Mouse (Mus musculus) retina, adult 2 months (tissue): ENCODE results near the gene Trpm4.

Experiments
- DNase-seq: peaks from one replicate; pipeline ENCODE4 v3.0.0-alpha.2; 2012; ENCODE audit warnings: low read depth, low spot score

Trpm4 gene

DNA sequence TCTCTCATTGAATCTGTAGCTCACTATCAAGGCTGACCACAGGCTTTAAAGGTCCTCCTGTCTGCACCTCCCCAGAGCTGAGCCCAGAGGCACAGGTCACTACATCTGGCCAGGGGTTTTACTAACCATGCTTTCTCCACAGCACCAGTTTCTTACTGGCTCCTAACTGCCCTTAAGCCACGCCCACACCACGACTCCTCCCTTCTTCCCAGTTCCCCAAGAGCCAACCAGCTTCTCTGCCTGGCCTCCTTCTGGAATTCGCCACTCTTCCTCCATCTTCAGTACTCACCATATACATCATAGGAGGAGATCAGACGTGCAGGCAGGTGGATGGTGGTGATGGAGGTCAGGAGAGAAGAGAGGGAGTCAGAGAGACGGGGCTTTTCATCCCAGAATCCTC, 19.5 kb upstream of the Trpm4 start:
- no peak for DNase-seq

DNA sequence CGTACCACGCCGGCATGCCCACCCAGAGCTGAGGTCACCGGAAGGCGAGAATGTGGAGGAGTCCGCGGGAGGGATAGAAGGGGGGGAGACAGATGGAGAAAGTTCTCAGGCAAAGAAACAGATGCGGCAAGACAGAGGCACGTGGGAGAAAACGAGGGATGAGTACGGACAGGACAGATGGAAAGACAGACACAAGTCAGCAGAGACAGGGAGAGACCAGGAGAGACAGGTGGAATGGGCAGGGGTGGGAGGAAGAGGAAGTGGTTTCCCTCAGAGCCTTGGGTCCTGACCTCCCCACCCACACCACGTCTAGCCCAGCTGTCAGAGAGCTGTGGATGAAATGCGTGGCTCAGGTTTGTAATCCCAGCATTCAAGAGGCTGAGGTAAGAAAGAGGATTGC, 13.3 kb upstream of the Trpm4 start:
- DNase-seq = no peak

GRCm38 (mm10) chr7:45343543-45343942, 10.0 kb upstream of the Trpm4 start:
- DNase-seq = no peak

- DNase-seq = no peak
Observed at GRCm38 (mm10) chr7:45342081-45342480, 8.5 kb upstream of the Trpm4 start.

GRCm38 (mm10) chr7:45341303-45341702, 7.7 kb upstream of the Trpm4 start:
- peak; percentile 50 for DNase-seq

DNA sequence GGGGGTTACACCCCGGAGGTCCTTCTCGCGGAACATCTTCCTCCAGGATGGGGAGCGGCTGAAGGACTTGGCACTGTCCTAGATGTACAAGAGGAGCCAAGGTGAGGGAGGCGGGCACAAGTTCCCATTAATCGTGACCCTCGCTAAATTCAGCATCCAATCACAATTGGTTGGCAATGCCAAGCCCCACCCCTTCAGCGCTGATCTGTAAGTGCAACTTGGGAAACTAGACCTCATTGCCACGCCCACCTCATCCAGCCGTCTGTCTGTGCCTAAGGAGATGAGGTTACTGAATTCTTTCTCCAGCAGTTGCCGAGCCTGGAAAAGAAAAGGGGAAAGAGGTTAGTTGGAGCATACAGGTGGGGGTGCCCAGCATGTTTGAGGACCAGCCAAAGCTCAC, 7.1 kb upstream of the Trpm4 start:
- no peak for DNase-seq

GRCm38 (mm10) chr7:45340066-45340442, 6.5 kb upstream of the Trpm4 start:
- no peak for DNase-seq

GRCm38 (mm10) chr7:45339410-45340065, 6.0 kb upstream of the Trpm4 start:
- DNase-seq = peak; percentile 64

GRCm38 (mm10) chr7:45338161-45338911, 4.8 kb upstream of the Trpm4 start:
- DNase-seq = no peak

- no peak for DNase-seq
Observed at GRCm38 (mm10) chr7:45337469-45337868, 3.9 kb upstream of the Trpm4 start.

DNA sequence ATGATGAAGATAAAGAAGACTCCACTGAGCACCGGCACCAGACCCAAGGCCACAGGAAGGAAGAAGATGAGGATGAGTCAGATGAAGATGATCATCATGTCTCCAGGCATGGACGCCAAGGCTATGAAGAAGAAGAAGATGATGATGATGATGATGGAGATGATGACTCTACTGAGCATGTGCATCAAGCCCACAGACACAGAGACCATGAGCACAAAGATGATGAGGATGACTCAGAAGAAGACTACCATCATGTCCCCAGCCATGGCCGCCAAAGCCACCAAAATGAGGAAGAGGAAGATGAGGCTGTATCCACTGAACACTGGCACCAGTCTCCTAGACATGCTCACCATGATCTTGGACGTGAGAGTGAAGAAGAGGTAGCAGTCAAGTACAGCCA, 2.7 kb upstream of the Trpm4 start:
- no peak for DNase-seq

- no peak for DNase-seq
Observed at GRCm38 (mm10) chr7:45335056-45335455, 1.5 kb upstream of the Trpm4 start, which contains the start of gene Hrc. TSS of gene Hrc (plus strand) at chr7:45335290.

DNA sequence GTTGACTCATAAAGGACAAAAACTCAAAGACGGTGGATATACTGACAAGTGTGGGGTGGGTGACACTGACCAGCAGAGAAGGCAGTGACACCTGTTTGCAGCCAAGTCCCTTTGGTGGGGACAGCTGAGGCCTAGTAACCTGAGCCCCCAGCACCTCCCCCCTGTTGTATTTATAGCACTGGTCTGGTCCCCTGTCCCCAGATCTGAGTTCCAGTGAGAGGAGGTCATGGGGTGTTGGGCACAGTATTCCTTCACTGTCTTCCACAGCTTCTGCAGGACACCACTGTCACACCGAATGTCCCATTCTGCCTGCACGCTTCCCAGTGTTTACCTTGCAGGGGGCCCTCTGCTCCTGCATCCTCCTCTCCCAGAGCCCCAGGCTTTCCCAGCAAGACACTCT, 1.0 kb upstream of the Trpm4 start:
- no peak for DNase-seq

DNA sequence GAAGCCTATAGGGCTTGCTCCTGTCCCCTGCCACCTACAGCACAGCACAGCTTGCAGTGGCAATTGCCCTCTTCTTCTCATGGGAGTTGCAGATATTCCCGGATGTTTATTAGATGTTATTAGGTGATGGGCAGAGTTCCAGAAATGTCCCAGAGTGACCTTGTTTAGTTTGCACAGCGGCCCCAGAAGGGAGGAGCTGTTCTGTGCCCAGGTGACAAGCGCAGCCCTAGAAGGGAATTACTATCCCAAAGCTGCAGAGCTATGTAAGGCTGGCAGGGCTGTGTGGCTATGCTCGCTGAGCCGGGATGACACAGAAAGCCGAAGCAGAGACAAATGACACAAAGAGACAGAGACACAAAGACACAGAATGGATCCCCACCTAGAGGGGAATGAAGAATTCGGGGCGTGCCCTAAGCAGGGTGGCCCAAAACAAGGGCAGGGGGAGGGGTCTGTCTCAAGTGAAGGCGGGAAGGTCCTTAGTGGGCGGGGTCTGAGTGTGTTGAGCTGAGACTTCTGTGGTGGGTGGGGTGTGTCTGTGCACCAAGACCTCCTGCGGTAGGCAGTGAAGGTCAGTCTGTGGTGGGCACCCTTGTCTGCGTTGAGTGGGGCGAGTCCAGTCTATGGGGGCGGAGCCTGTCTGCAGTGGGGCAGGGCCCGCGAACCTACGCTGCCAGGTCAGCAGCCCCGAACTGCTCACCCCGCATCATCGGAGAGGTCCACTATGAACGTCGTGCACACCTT, 725 bp downstream of the Trpm4 start:
- no peak for DNase-seq

DNA sequence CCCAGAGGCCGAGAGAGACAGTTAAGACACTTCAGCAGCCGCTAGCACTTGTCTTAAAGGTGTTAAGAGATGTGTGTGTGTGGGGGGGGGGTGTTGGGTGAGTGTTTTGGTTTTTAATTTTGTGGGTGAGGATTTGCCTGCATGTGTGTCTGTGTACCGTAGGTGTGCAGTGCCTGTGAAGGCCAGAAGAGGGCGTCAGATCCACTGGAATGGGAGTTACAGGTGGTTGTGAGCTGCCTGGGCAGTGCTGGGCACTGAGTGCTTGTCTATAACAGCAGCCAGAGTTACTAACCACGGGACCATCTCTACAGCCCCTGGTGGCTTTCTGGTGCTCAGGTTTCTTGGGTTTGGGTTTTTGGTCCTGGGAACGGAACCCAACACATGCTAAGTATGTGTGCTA, 2.1 kb downstream of the Trpm4 start:
- no peak for DNase-seq

- no peak for DNase-seq
Observed at GRCm38 (mm10) chr7:45328841-45329475, 4.6 kb downstream of the Trpm4 start.

- no peak for DNase-seq
Observed at GRCm38 (mm10) chr7:45325800-45326199, 7.8 kb downstream of the Trpm4 start.

DNA sequence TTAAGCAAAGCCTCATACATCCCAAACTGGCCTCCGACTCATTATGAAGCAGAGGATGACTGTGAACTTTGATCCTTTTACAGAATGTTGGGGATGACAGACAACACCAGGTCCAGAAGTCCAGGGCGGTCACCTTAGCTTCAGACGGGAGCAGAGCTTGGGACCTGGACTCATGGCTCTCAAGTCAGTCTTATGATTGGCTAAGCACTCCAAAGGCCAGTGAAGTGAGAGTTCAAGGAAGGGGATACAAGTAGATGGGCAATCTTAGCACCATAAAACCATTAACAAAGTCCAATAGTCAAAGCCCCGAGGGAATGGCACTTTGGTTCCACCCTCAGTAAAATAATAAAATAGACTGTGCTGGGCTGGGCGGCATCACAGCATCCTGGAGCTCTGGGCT, 10.5 kb downstream of the Trpm4 start:
- no peak for DNase-seq

- no peak for DNase-seq
Observed at GRCm38 (mm10) chr7:45322245-45322644, 11.3 kb downstream of the Trpm4 start.

DNA sequence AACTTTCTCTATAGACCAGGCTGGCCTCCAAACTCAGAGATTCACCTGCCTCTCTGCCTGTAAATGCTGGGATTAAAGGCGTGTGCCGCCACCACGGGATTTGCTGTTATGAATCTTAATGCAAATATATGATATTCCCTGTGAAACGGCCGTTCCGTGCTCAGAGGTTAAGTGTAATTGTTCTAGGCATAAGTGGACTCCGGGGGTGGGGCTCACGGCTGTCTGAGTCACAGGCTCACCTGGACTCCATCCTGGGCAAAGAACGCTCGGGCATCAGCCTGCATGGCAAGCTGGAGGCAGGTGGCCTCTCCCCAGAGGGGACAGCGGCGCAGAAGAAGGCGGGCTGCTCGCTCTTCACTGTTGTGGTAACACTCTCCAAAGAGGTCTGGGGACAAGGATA, 17.0 kb downstream of the Trpm4 start:
- DNase-seq = no peak

DNA sequence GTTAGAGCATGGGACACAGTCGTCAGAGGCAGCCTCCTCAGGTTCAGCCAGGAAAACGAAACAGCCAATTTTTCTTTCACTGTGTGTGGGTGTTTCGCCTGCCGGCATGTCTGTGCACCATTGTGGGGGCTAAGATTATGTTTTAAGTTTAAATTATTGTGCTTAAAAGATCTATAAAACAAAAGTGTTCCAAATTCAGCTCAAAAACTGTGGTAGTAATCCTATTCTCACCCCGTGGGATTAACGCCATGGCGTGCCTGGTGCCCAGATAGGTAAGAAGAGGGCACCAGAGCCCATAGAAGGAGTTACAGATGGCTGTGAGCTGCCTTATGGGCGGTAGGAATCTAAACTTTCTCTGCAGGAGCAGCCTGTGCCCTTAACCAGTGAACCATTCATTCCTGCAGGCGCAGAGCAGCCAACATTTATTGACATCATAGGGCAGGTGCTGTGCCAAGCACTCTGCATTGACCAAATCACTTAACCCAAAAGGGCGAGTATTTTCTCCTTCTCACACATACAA, 18.3 kb downstream of the Trpm4 start:
- DNase-seq = no peak

DNA sequence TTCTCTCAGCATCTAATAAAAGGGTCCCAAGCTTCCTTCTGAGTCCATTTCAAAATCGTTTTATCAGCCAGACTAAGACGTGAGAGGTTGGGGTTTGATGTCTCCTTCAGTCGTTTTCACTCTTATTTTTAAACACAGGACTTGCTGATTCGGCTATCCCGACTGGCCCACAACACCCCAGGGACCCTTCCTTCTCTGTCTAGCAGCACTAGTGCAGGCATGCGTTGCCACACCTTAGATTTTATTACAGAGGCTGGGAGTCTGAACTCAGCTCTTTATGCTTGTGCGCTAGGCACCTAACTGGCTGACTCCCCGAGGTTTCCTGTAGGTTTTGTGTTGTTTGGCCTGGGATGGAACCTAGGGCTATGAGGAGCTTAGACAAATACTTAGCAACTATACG, 20.1 kb downstream of the Trpm4 start:
- DNase-seq = no peak
